Mouse (Mus musculus) midbrain, embryonic 16.5 days (tissue): ENCODE data around the gene Vdac1. TPM values are rescaled to one million over a fixed set of nuclear protein-coding genes. Genes with fewer than 3 reads are reported as not detected.
"Not testable (repeated sequence)": the region's sequence is repeated elsewhere in the genome, so short reads cannot be mapped to it uniquely, and the experiment has no call there.

Experiments used
- ATAC-seq: fragments of 200-750 bp; cut with Nextera tagmentation; 2 replicates; pipeline ENCODE4 v1.8.0; 2017; ENCODE audit warnings: moderate TSS enrichment
- H3K27ac ChIP-seq: fragments of 300-500 bp; sonication (generic); 2 replicates; pipeline ENCODE4 v1.5.1; 2014; ENCODE audit warnings: mild to moderate bottlenecking, low read length, mixed read lengths
- H3K27me3 ChIP-seq: fragments of 300-500 bp; sonication (generic); 2 replicates; pipeline ENCODE4 v1.6.1; 2014; ENCODE audit warnings: low read depth, low read length, mixed read lengths; ENCODE audit not compliant: control insufficient read depth, insufficient read depth
- H3K36me3 ChIP-seq: fragments of 300-500 bp; sonication (generic); 2 replicates; pipeline ENCODE4 v1.6.1; 2014; ENCODE audit warnings: mild to moderate bottlenecking, low read length, moderate library complexity, mixed read lengths; ENCODE audit not compliant: control insufficient read depth, insufficient read depth
- H3K4me1 ChIP-seq: fragments of 300-500 bp; sonication (generic); 2 replicates; pipeline ENCODE4 v1.6.1; 2014; ENCODE audit warnings: mild to moderate bottlenecking, low read length, mixed read lengths; ENCODE audit not compliant: control insufficient read depth, insufficient read depth
- H3K4me2 ChIP-seq: fragments of 300-500 bp; sonication (generic); 2 replicates; pipeline ENCODE4 v1.6.1; 2014; ENCODE audit warnings: mild to moderate bottlenecking, low read length, mixed read lengths
- H3K4me3 ChIP-seq: fragments of 300-500 bp; sonication (generic); 2 replicates; pipeline ENCODE4 v1.5.1; 2014; ENCODE audit warnings: low read depth, mild to moderate bottlenecking, low read length, moderate library complexity, mixed read lengths
- H3K9ac ChIP-seq: fragments of 300-500 bp; sonication (generic); 2 replicates; pipeline ENCODE4 v1.6.1; 2014; ENCODE audit warnings: low read depth, low read length, mixed read lengths
- H3K9me3 ChIP-seq: fragments of 300-500 bp; sonication (generic); replicated peaks from 2 replicates; pipeline ENCODE4 v1.6.1; 2014; ENCODE audit warnings: mild to moderate bottlenecking, low read length, mixed read lengths; ENCODE audit not compliant: control insufficient read depth, poor library complexity, severe bottlenecking
- WGBS: fragments of 180-500 bp; shearing (Covaris S2); extraction: QIAGEN DNeasy Blood & Tissue Kit; methylation state at CpG from one replicate; pipeline ENCODE4 v1.1.7; 2014; 5-methylcytosine and 5-hydroxymethylcytosine counted together
- polyA plus RNA-seq: library from polyadenylated mRNA; unstranded; fragments of >200 nt; fragmentation: Nextera tagmentation; extraction: Ambion mirVana; gene quantifications from 2 replicates; pipeline ENCODE4 v1.2.1, GENCODE M21; 2015

Vdac1 gene
- polyA plus RNA-seq, 1 experiment from 2014 or later, result 402 TPM

GRCm38 (mm10) chr11:52379241-52379640, 18.6 kb downstream of the Vdac1 start:
- Histone ChIP-seq H3K9me3 (no peaks in the 10 kb centered on the region), H3K4me1 (no peaks in the 10 kb centered on the region), H3K36me3 (peaks cover 43% of the 10 kb centered on the region), H3K27me3 (no peaks in the 10 kb centered on the region), H3K4me3 (no peak overlapping the region), H3K9ac (no peak overlapping the region), H3K27ac (no peak overlapping the region), H3K4me2 (no peak overlapping the region)
- WGBS, result 87% methylated on average over 3 of the region's 3 CpGs
- ATAC-seq, result no peak

- H3K36me3 ChIP-seq, result peaks cover 44% of the 10 kb centered on the region
- WGBS, result 96% methylated on average over 14 of the region's 14 CpGs
- no peak overlapping the region for H3K9ac ChIP-seq
- no peak overlapping the region for H3K27ac ChIP-seq
- H3K4me1 ChIP-seq, result no peaks in the 10 kb centered on the region
- H3K27me3 ChIP-seq, result no peaks in the 10 kb centered on the region
- H3K9me3 ChIP-seq, result no peaks in the 10 kb centered on the region
- H3K4me3 ChIP-seq, result no peak overlapping the region
- ATAC-seq, result no peak
- H3K4me2 ChIP-seq, result no peak overlapping the region
Observed at GRCm38 (mm10) chr11:52383741-52384140, 23.1 kb downstream of the Vdac1 start.

GRCm38 (mm10) chr11:52384667-52385066, 24.0 kb downstream of the Vdac1 start:
- no peak overlapping the region for H3K27ac ChIP-seq
- no peak overlapping the region for H3K4me3 ChIP-seq
- 62% methylated on average over 3 of the region's 3 CpGs for WGBS
- H3K4me2 ChIP-seq, result no peak overlapping the region
- no peak for ATAC-seq
- no peaks in the 10 kb centered on the region for H3K9me3 ChIP-seq
- H3K9ac ChIP-seq, result no peak overlapping the region
- H3K4me1 ChIP-seq, result no peaks in the 10 kb centered on the region
- peaks cover 37% of the 10 kb centered on the region for H3K36me3 ChIP-seq
- no peaks in the 10 kb centered on the region for H3K27me3 ChIP-seq

- no peak overlapping the region for H3K9ac ChIP-seq
- no peaks in the 10 kb centered on the region for H3K9me3 ChIP-seq
- H3K4me2 ChIP-seq, result no peak overlapping the region
- no peak overlapping the region for H3K4me3 ChIP-seq
- H3K4me1 ChIP-seq, result no peaks in the 10 kb centered on the region
- H3K27me3 ChIP-seq, result no peaks in the 10 kb centered on the region
- WGBS, result 91% methylated on average over 3 of the region's 3 CpGs
- H3K36me3 ChIP-seq, result peaks cover 34% of the 10 kb centered on the region
- no peak for ATAC-seq
- H3K27ac ChIP-seq, result no peak overlapping the region
Observed at GRCm38 (mm10) chr11:52386892-52387291, 26.2 kb downstream of the Vdac1 start.

GRCm38 (mm10) chr11:52388150-52388549, 27.5 kb downstream of the Vdac1 start:
- no peaks in the 10 kb centered on the region for H3K27me3 ChIP-seq
- no peak overlapping the region for H3K4me2 ChIP-seq
- H3K9me3 ChIP-seq, result no peaks in the 10 kb centered on the region
- no peak overlapping the region for H3K9ac ChIP-seq
- H3K27ac ChIP-seq, result no peak overlapping the region
- no peak overlapping the region for H3K4me3 ChIP-seq
- peaks cover 32% of the 10 kb centered on the region for H3K36me3 ChIP-seq
- 88% methylated on average over 12 of the region's 12 CpGs for WGBS
- no peaks in the 10 kb centered on the region for H3K4me1 ChIP-seq
- ATAC-seq, result no peak

GRCm38 (mm10) chr11:52388979-52389378, 28.3 kb downstream of the Vdac1 start:
- not testable (repeated sequence) for H3K27me3 ChIP-seq, ATAC-seq, H3K9me3 ChIP-seq, H3K4me1 ChIP-seq, H3K27ac ChIP-seq, H3K9ac ChIP-seq, H3K4me3 ChIP-seq, H3K4me2 ChIP-seq
- peaks cover 28% of the 10 kb centered on the region for H3K36me3 ChIP-seq
- over 99% methylated on average over 5 of the region's 5 CpGs for WGBS

GRCm38 (mm10) chr11:52389933-52390332, 29.3 kb downstream of the Vdac1 start:
- Histone ChIP-seq H3K27me3 (no peaks in the 10 kb centered on the region), H3K27ac (no peak overlapping the region), H3K9me3 (no peaks in the 10 kb centered on the region), H3K4me1 (no peaks in the 10 kb centered on the region), H3K9ac (no peak overlapping the region), H3K4me3 (no peak overlapping the region), H3K36me3 (peaks cover 24% of the 10 kb centered on the region), H3K4me2 (no peak overlapping the region)
- no peak for ATAC-seq
- WGBS, result 89% methylated on average over 7 of the region's 7 CpGs

GRCm38 (mm10) chr11:52394494-52394893, 33.8 kb downstream of the Vdac1 start:
- WGBS, result 83% methylated on average over 4 of the region's 4 CpGs
- H3K4me3 ChIP-seq, result no peak overlapping the region
- ATAC-seq, result no peak
- H3K27me3 ChIP-seq, result no peaks in the 10 kb centered on the region
- no peak overlapping the region for H3K27ac ChIP-seq
- no peak overlapping the region for H3K9ac ChIP-seq
- no peaks in the 10 kb centered on the region for H3K36me3 ChIP-seq
- H3K4me1 ChIP-seq, result peaks cover 19% of the 10 kb centered on the region
- no peaks in the 10 kb centered on the region for H3K9me3 ChIP-seq
- H3K4me2 ChIP-seq, result no peak overlapping the region

GRCm38 (mm10) chr11:52395343-52395742, 34.7 kb downstream of the Vdac1 start:
- Histone ChIP-seq H3K27ac (no peak overlapping the region), H3K4me2 (no peak overlapping the region), H3K9ac (no peak overlapping the region), H3K9me3 (no peaks in the 10 kb centered on the region), H3K4me1 (peaks cover 19% of the 10 kb centered on the region), H3K27me3 (no peaks in the 10 kb centered on the region), H3K36me3 (no peaks in the 10 kb centered on the region), H3K4me3 (no peak overlapping the region)
- no peak for ATAC-seq
- WGBS, result 35% methylated on average over 4 of the region's 4 CpGs
